Mouse (Mus musculus): ENCODE data around the gene Cdon.

DNA sequence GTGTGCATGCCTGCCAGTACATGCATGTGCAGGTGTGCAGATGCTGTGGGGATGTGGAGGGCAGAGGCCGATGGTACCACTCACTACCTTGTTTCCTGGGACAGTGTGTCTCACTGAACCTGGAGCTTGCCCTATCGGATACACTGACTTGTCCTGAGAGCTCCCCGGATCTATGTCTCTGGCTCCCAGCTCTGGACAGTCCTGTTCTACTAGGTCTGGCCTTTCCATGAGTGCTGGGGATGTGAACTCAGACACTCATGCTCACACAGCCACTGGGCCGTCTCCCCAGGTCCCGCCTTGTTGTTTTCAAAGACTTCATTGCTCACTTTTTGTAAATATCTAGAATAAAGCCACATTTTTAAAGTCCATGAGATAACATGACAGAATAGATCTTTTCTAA is 120.1 kb downstream of the Cdon start:
- TF ChIP-seq CTCF (IDR thresholded peaks at IDR 0.05; ENCODE audit: control insufficient read depth, insufficient read depth, insufficient read length) (no peak), MAX (IDR thresholded peaks at IDR 0.05) (no peak), MYOG (IDR thresholded peaks at IDR 0.05; ENCODE audit: control insufficient read depth, extremely low read depth, insufficient read length) (no peak), CEBPB (IDR thresholded peaks at IDR 0.05; ENCODE audit: low read depth) (no peak), USF1 (IDR thresholded peaks at IDR 0.05; ENCODE audit: low read depth) (no peak), MYOD1 (IDR thresholded peaks at IDR 0.05; ENCODE audit: control insufficient read depth, insufficient read length, low read depth) (no peak)

All from C2C12 (cell line).